27 mouse cellular contexts compared by ENCODE assay signal in genomic region chr17:35796835-35797234, GRCm38 (mm10). TPM values are rescaled to one million over a fixed set of nuclear protein-coding genes. Genes with fewer than 3 reads are reported as not detected.
DNase-seq lines count a peak whose midpoint lies in the region; ATAC-seq and TF ChIP-seq lines count a peak whose summit lies in the region.
"Had no signal": no experiment of that assay in that cellular context is flagged by ENCODE, and none has a peak within 500 bp of the region (broad histone marks: within the 10 kb centered on the region; RNA-seq: fewer than 3 reads in every experiment).

No protein-coding gene starts in this region.

- H3K9ac ChIP-seq in MEL (ENCODE audit: control insufficient read depth, low read depth, low read length, poor library complexity, severe bottlenecking) = peak overlapping the region; percentile 30
- no peak overlapping the region for H3K9ac ChIP-seq in forebrain, embryonic 16.5 days (replicated peaks; ENCODE audit: low read depth, low read length)
- H3K9ac ChIP-seq: embryonic facial prominence, embryonic 13.5 days; heart, embryonic 12.5 days; heart, embryonic 15.5 days; hindbrain, embryonic 13.5 days had no signal

- no peaks in the 10 kb centered on the region for H3K27me3 ChIP-seq in MEL (ENCODE audit: control insufficient read depth in 1 of 2, insufficient read depth in 2 of 2, low read length in 2 of 2)
- no peaks in the 10 kb centered on the region for H3K27me3 ChIP-seq in forebrain, embryonic 16.5 days (replicated peaks; ENCODE audit: control insufficient read depth, insufficient read depth, low read length)
- H3K27me3 ChIP-seq: embryonic facial prominence, embryonic 13.5 days; heart, embryonic 12.5 days; heart, embryonic 15.5 days; hindbrain, embryonic 13.5 days; Patski had no signal

- TF ChIP-seq EP300 in MEL (IDR thresholded peaks at IDR 0.05; ENCODE audit: low read depth in 1 of 2, low read length in 2 of 2) = peak in 1 of 2 experiments; percentile 54; a peak in 2 of 4 replicates

- H3K9me3 ChIP-seq in MEL (replicated peaks; ENCODE audit: insufficient read depth, low read length) = no peaks in the 10 kb centered on the region
- H3K9me3 ChIP-seq in forebrain, embryonic 16.5 days (ENCODE audit: control insufficient read depth, low read length) = no peaks in the 10 kb centered on the region
- H3K9me3 ChIP-seq: embryonic facial prominence, embryonic 10.5 days; heart, embryonic 12.5 days; heart, embryonic 15.5 days; hindbrain, embryonic 13.5 days had no signal

- H3K4me1 ChIP-seq in MEL (ENCODE audit: control insufficient read depth in 1 of 2, insufficient read depth in 2 of 2, low read length in 2 of 2) = peaks cover 20 to 37% of the 10 kb centered on the region in 2 experiments
- no peaks in the 10 kb centered on the region for H3K4me1 ChIP-seq in forebrain, embryonic 16.5 days (replicated peaks; ENCODE audit: control insufficient read depth, insufficient read depth, low read length)
- H3K4me1 ChIP-seq: embryonic facial prominence, embryonic 10.5 days; embryonic facial prominence, embryonic 13.5 days; heart, embryonic 12.5 days; heart, embryonic 15.5 days; hindbrain, embryonic 10.5 days; hindbrain, embryonic 13.5 days had no signal

- TF ChIP-seq RAD21 in MEL (IDR thresholded peaks at IDR 0.05; ENCODE audit: low read depth, low read length) = no peak

- WGBS in forebrain, embryonic 16.5 days = 68% methylated on average over 5 of the region's 5 CpGs

- peak; percentile 43; the same call in 1 of the 2 replicates for ATAC-seq in erythroid progenitor cell, adult 5-6 weeks (replicated peaks; ENCODE audit: low FRiP score, poor library complexity, severe bottlenecking)
- no peak for ATAC-seq in forebrain, embryonic 16.5 days
- no peak for ATAC-seq in monocyte, adult 5-6 weeks (replicated peaks; ENCODE audit: insufficient number of reproducible peaks, low FRiP score, low TSS enrichment, poor library complexity, severe bottlenecking)
- ATAC-seq: forebrain, embryonic 14.5 days; hindbrain, embryonic 16.5 days; inflammation-experienced regulatory T-cells, adult 6 months; Patski had no signal

- no peak for TF ChIP-seq POLR2A in MEL (IDR thresholded peaks at IDR 0.05; ENCODE audit: control insufficient read depth in 1 of 2, insufficient read depth in 1 of 2, low read depth in 1 of 2, low read length in 2 of 2, poor library complexity in 1 of 2)

- peaks cover 0 to 41% of the 10 kb centered on the region in 2 experiments; a peak in 2 of 4 replicates for H3K36me3 ChIP-seq in MEL (ENCODE audit: control insufficient read depth in 1 of 2, insufficient read depth in 2 of 2, low read length in 2 of 2)
- no peaks in the 10 kb centered on the region for H3K36me3 ChIP-seq in forebrain, embryonic 16.5 days (ENCODE audit: control insufficient read depth, insufficient read depth)
- H3K36me3 ChIP-seq: embryonic facial prominence, embryonic 10.5 days; embryonic facial prominence, embryonic 13.5 days; heart, embryonic 12.5 days; heart, embryonic 15.5 days; hindbrain, embryonic 10.5 days; hindbrain, embryonic 13.5 days had no signal

- DNase-seq in 416B (ENCODE audit: low read depth) (peak; percentile 58), MEL (ENCODE audit: low read depth, low spot score) (no peak)
- no peak for DNase-seq in layer of hippocampus, postnatal 25 days (ENCODE audit: extremely low spot score in 1 of 2, low spot score in 1 of 2)
- DNase-seq: adrenal gland, adult 2 months; adrenal gland, postnatal 14 days; cerebellum, adult 11 months; cerebellum, adult 2 months; cerebellum, adult 9-11 months; cerebellum, postnatal 25 days; embryo, embryonic 11 days; gastrocnemius, postnatal 25 days; heart, adult 18-20 months; heart, postnatal 10 days; heart, postnatal 36 days had no signal

- peak overlapping the region; percentile 56 for H3K27ac ChIP-seq in MEL (ENCODE audit: control insufficient read depth, low read depth, low read length)
- H3K27ac ChIP-seq in forebrain, embryonic 16.5 days (ENCODE audit: low read length) = no peak overlapping the region
- H3K27ac ChIP-seq: embryonic facial prominence, embryonic 10.5 days; embryonic facial prominence, embryonic 13.5 days; heart, embryonic 15.5 days; hindbrain, embryonic 10.5 days; hindbrain, embryonic 13.5 days had no signal

- TF ChIP-seq CTCF in MEL (IDR thresholded peaks at IDR 0.05 in 2 of 3, conservative IDR thresholded peaks at IDR 0.05 in 1 of 3; ENCODE audit: control insufficient read depth in 1 of 3, insufficient read depth in 1 of 3, low read depth in 2 of 3, low read length in 3 of 3, poor library complexity in 1 of 3, severe bottlenecking in 1 of 3) = no peak

- H3K4me2 ChIP-seq in forebrain, embryonic 16.5 days (ENCODE audit: low read length) = no peak overlapping the region
- H3K4me2 ChIP-seq: embryonic facial prominence, embryonic 13.5 days; heart, embryonic 12.5 days; heart, embryonic 15.5 days; hindbrain, embryonic 13.5 days had no signal

- H3K79me2 ChIP-seq in MEL (ENCODE audit: control insufficient read depth, insufficient read depth, low read length, poor library complexity) = no peaks in the 10 kb centered on the region

- no peak overlapping the region for H3K4me3 ChIP-seq in MEL (ENCODE audit: control insufficient read depth in 1 of 2, insufficient read depth in 1 of 2, low read depth in 2 of 2, low read length in 2 of 2)
- H3K4me3 ChIP-seq in forebrain, embryonic 16.5 days (replicated peaks; ENCODE audit: low read length) = no peak overlapping the region
- H3K4me3 ChIP-seq: embryonic facial prominence, embryonic 10.5 days; embryonic facial prominence, embryonic 13.5 days; heart, embryonic 12.5 days; heart, embryonic 15.5 days; hindbrain, embryonic 10.5 days; hindbrain, embryonic 13.5 days had no signal

TF ChIP-seq in MEL, 35 proteins besides CTCF, POLR2A, EP300 and RAD21:
- no peak; the same call in 1 of the 2 replicates for TF ChIP-seq SIN3A (IDR thresholded peaks at IDR 0.05; ENCODE audit: low read length)
- no peak for TF ChIP-seq CHD2 (IDR thresholded peaks at IDR 0.05; ENCODE audit: low read length)
- peak; percentile 60 for TF ChIP-seq GATA1 (IDR thresholded peaks at IDR 0.05; ENCODE audit: low read depth, low read length)
TF ChIP-seq in MEL: peak in this region for 1.

RNA-seq across cellular contexts. Expression of gene Ier3, which starts 24.6 kb away (rescaled TPM):
- total RNA-seq in MEL (2012; rRNA removed) = 5.5 and 8.4 TPM in 2 replicates
- polyA plus RNA-seq in MEL (2012; ENCODE audit: insufficient read depth in 1 of 2, insufficient read length in 2 of 2, low read depth in 1 of 2, low replicate concordance in 2 of 2, missing spikeins in 1 of 2) = 10 to 100 TPM in 1 of 2 experiments, not detected in 1; 12.2 TPM
- total RNA-seq in erythroid progenitor cell, adult 5-6 weeks (2015; ENCODE audit: low replicate concordance) = 3.8 and 10.5 TPM in 2 replicates
- 0.51 and 4.0 TPM in 2 replicates for total RNA-seq in erythroid progenitor cell, adult 5-6 weeks (2017; ENCODE audit: low replicate concordance)
- polyA plus RNA-seq in forebrain, embryonic 16.5 days (2015; fragmentation: Nextera tagmentation; extraction: Ambion mirVana) = 6.4 and 9.9 TPM in 2 replicates
- total RNA-seq in monocyte, adult 5-6 weeks (2017) = 17.2 to 77.7 TPM (median 52.8 TPM) in 3 replicates
- 1 to 10 TPM; 3.2 to 5.1 TPM for total RNA-seq in layer of hippocampus, postnatal 25 days (2021)

RNA-seq across cellular contexts. Expression of gene Flot1, which starts 26.2 kb away (rescaled TPM):
- 38.1 and 39.5 TPM in 2 replicates for total RNA-seq in MEL (2012; rRNA removed)
- polyA plus RNA-seq in MEL (2012; ENCODE audit: insufficient read depth in 1 of 2, insufficient read length in 2 of 2, low read depth in 1 of 2, low replicate concordance in 2 of 2, missing spikeins in 1 of 2) = 10 to 100 TPM in 1 of 2 experiments, not detected in 1; 64.1 TPM
- 19.3 and 32.8 TPM in 2 replicates for total RNA-seq in erythroid progenitor cell, adult 5-6 weeks (2015; ENCODE audit: low replicate concordance)
- 14.6 and 29.1 TPM in 2 replicates for total RNA-seq in erythroid progenitor cell, adult 5-6 weeks (2017; ENCODE audit: low replicate concordance)
- polyA plus RNA-seq in forebrain, embryonic 16.5 days (2015; fragmentation: Nextera tagmentation; extraction: Ambion mirVana) = 83.5 and 89.3 TPM in 2 replicates
- 70.0 to 84.2 TPM (median 77.9 TPM) in 3 replicates for total RNA-seq in monocyte, adult 5-6 weeks (2017)
- total RNA-seq in layer of hippocampus, postnatal 25 days (2021) = 100 to 1,000 TPM; 122 to 132 TPM

RNA-seq across cellular contexts. Expression of gene Tubb5, which starts 41.3 kb away (rescaled TPM):
- 1,137 and 1,211 TPM in 2 replicates for total RNA-seq in MEL (2012; rRNA removed)
- 1,000 to 10,000 TPM; 1,040 to 1,575 TPM for polyA plus RNA-seq in MEL (2012; ENCODE audit: insufficient read depth in 1 of 2, insufficient read length in 2 of 2, low read depth in 1 of 2, low replicate concordance in 2 of 2, missing spikeins in 1 of 2)
- total RNA-seq in erythroid progenitor cell, adult 5-6 weeks (2015; ENCODE audit: low replicate concordance) = 663 and 669 TPM in 2 replicates
- total RNA-seq in erythroid progenitor cell, adult 5-6 weeks (2017; ENCODE audit: low replicate concordance) = 760 and 914 TPM in 2 replicates
- 1,979 and 2,045 TPM in 2 replicates for polyA plus RNA-seq in forebrain, embryonic 16.5 days (2015; fragmentation: Nextera tagmentation; extraction: Ambion mirVana)
- 138 to 179 TPM (median 139 TPM) in 3 replicates for total RNA-seq in monocyte, adult 5-6 weeks (2017)
- total RNA-seq in layer of hippocampus, postnatal 25 days (2021) = 100 to 1,000 TPM; 381 to 413 TPM

RNA-seq across cellular contexts. Expression of gene Mdc1, which starts 44.5 kb away (rescaled TPM):
- total RNA-seq in MEL (2012; rRNA removed) = 15.0 and 17.2 TPM in 2 replicates
- polyA plus RNA-seq in MEL (2012; ENCODE audit: insufficient read depth in 1 of 2, insufficient read length in 2 of 2, low read depth in 1 of 2, low replicate concordance in 2 of 2, missing spikeins in 1 of 2) = 10 to 100 TPM; 46.6 to 77.9 TPM
- 117 and 147 TPM in 2 replicates for total RNA-seq in erythroid progenitor cell, adult 5-6 weeks (2015; ENCODE audit: low replicate concordance)
- total RNA-seq in erythroid progenitor cell, adult 5-6 weeks (2017; ENCODE audit: low replicate concordance) = 31.0 and 57.1 TPM in 2 replicates
- 10.6 and 13.2 TPM in 2 replicates for polyA plus RNA-seq in forebrain, embryonic 16.5 days (2015; fragmentation: Nextera tagmentation; extraction: Ambion mirVana)
- 10.9 to 26.0 TPM (median 11.1 TPM) in 3 replicates for total RNA-seq in monocyte, adult 5-6 weeks (2017)
- 10 to 100 TPM; 12.1 to 16.5 TPM for total RNA-seq in layer of hippocampus, postnatal 25 days (2021)
